Mouse (Mus musculus) MEL (cell line): ENCODE results near the gene Il1f10. TPM values are rescaled to one million over a fixed set of nuclear protein-coding genes. Genes with fewer than 3 reads are reported as not detected.

Experiments
- DNase-seq: peaks from one replicate; pipeline ENCODE4 v3.0.0; 2011; ENCODE audit warnings: low read depth, low spot score
- H3K27ac ChIP-seq: 2 replicates; pipeline ENCODE4 v1.5.1; 2012; ENCODE audit warnings: low read depth, mild to moderate bottlenecking, control low read depth, low read length, moderate library complexity; ENCODE audit not compliant: control insufficient read depth
- H3K27me3 ChIP-seq, 2 experiments: fragments of 150-350 bp in 1 of 2; sonication (generic) in 1 of 2; 2 replicates each; pipeline ENCODE4 v1.6.1; 2012; ENCODE audit warnings: low read length in 2 of 2, mild to moderate bottlenecking in 2 of 2, improper control_type of control experiment in 1 of 2, moderate library complexity in 1 of 2; ENCODE audit not compliant: insufficient read depth in 2 of 2, control insufficient read depth in 1 of 2
- H3K36me3 ChIP-seq, 2 experiments: 2 replicates each; pipeline ENCODE4 v1.6.1; 2012 to 2014; ENCODE audit warnings: low read length in 2 of 2, improper control_type of control experiment in 1 of 2, inconsistent platforms in 1 of 2, mild to moderate bottlenecking in 1 of 2; ENCODE audit not compliant: insufficient read depth in 2 of 2, control insufficient read depth in 1 of 2
- H3K4me1 ChIP-seq, 2 experiments: fragments of 150-350 bp in 1 of 2; sonication (generic) in 1 of 2; 2 replicates each; pipeline ENCODE4 v1.6.1; 2012; ENCODE audit warnings: low read length in 2 of 2, improper control_type of control experiment in 1 of 2, mild to moderate bottlenecking in 1 of 2; ENCODE audit not compliant: insufficient read depth in 2 of 2, control insufficient read depth in 1 of 2
- H3K4me3 ChIP-seq, 2 experiments: fragments of 150-350 bp in 1 of 2; sonication (generic) in 1 of 2; 2 replicates each; pipeline ENCODE4 v1.5.1; 2012; ENCODE audit warnings: low read depth in 2 of 2, low read length in 2 of 2, mild to moderate bottlenecking in 2 of 2, moderate library complexity in 2 of 2, control low read depth in 1 of 2, improper control_type of control experiment in 1 of 2; ENCODE audit not compliant: control insufficient read depth in 1 of 2, insufficient read depth in 1 of 2
- H3K79me2 ChIP-seq: 2 replicates; pipeline ENCODE4 v1.6.1; 2012; ENCODE audit warnings: mild to moderate bottlenecking, low read length, moderate library complexity; ENCODE audit not compliant: control insufficient read depth, poor library complexity, insufficient read depth
- H3K9ac ChIP-seq: 2 replicates; pipeline ENCODE4 v1.6.1; 2012; ENCODE audit warnings: low read depth, mild to moderate bottlenecking, control low read depth, low read length, moderate library complexity; ENCODE audit not compliant: control insufficient read depth, poor library complexity, severe bottlenecking
- H3K9me3 ChIP-seq: fragments of 150-350 bp; sonication (generic); replicated peaks from 2 replicates; pipeline ENCODE4 v1.6.1; 2012; ENCODE audit warnings: mild to moderate bottlenecking, low read length, improper control_type of control experiment, moderate library complexity; ENCODE audit not compliant: insufficient read depth
- CTCF ChIP-seq, 3 experiments: IDR thresholded peaks in 2 of 3; conservative IDR thresholded peaks in 1 of 3; 2 replicates each; pipeline ENCODE4 v1.5.1; 2011 to 2012; ENCODE audit warnings: low read length in 3 of 3, low read depth in 2 of 3, mild to moderate bottlenecking in 2 of 3, improper control_type of control experiment in 1 of 3, inconsistent platforms in 1 of 3, mixed read lengths in 1 of 3, moderate library complexity in 1 of 3; ENCODE audit not compliant: control insufficient read depth in 1 of 3, insufficient read depth in 1 of 3, poor library complexity in 1 of 3, severe bottlenecking in 1 of 3
- E2F4 ChIP-seq: IDR thresholded peaks from 2 replicates; pipeline ENCODE4 v1.6.1; 2011; ENCODE audit warnings: low read depth, low read length, improper control_type of control experiment, borderline replicate concordance
- EP300 ChIP-seq, 2 experiments: IDR thresholded peaks; 2 replicates each; pipeline ENCODE4 v1.6.1; 2011; ENCODE audit warnings: improper control_type of control experiment in 2 of 2, low read length in 2 of 2, low read depth in 1 of 2, mild to moderate bottlenecking in 1 of 2
- GATA1 ChIP-seq: IDR thresholded peaks from 2 replicates; pipeline ENCODE4 v1.6.1; 2011; ENCODE audit warnings: low read depth, low read length, improper control_type of control experiment
- MAFK ChIP-seq: IDR thresholded peaks from 2 replicates; pipeline ENCODE4 v1.6.1; 2011; ENCODE audit warnings: low read depth, mild to moderate bottlenecking, low read length, improper control_type of control experiment, borderline replicate concordance
- MAX ChIP-seq: IDR thresholded peaks from 2 replicates; pipeline ENCODE4 v1.6.1; 2011; ENCODE audit warnings: low read length, improper control_type of control experiment
- MAZ ChIP-seq: IDR thresholded peaks from 2 replicates; pipeline ENCODE4 v1.6.1; 2012; ENCODE audit warnings: low read depth, mild to moderate bottlenecking, inconsistent platforms, low read length, improper control_type of control experiment
- MEF2A ChIP-seq: IDR thresholded peaks from 2 replicates; pipeline ENCODE4 v1.6.1; 2014; ENCODE audit warnings: low read depth, mild to moderate bottlenecking, inconsistent platforms, low read length, improper control_type of control experiment; ENCODE audit not compliant: poor library complexity, insufficient replicate concordance, severe bottlenecking; ENCODE audit errors: extremely low read depth
- MYC ChIP-seq: IDR thresholded peaks from 2 replicates; pipeline ENCODE4 v1.6.1; 2011; ENCODE audit warnings: low read depth, mild to moderate bottlenecking, low read length, improper control_type of control experiment, moderate library complexity
- NRF1 ChIP-seq: IDR thresholded peaks from 2 replicates; pipeline ENCODE4 v1.6.1; 2014; ENCODE audit warnings: low read depth, mild to moderate bottlenecking, inconsistent platforms, low read length, improper control_type of control experiment, moderate library complexity; ENCODE audit not compliant: poor library complexity, insufficient read depth, severe bottlenecking
- POLR2A ChIP-seq, 2 experiments: IDR thresholded peaks; 2 replicates each; pipeline ENCODE4 v1.6.1; 2011 to 2012; ENCODE audit warnings: low read length in 2 of 2, mild to moderate bottlenecking in 2 of 2, control low read depth in 1 of 2, improper control_type of control experiment in 1 of 2, low read depth in 1 of 2, moderate library complexity in 1 of 2; ENCODE audit not compliant: control insufficient read depth in 1 of 2, insufficient read depth in 1 of 2, poor library complexity in 1 of 2
- POLR2AphosphoS2 ChIP-seq: IDR thresholded peaks from 2 replicates; pipeline ENCODE4 v1.6.1; 2011; ENCODE audit warnings: low read length, improper control_type of control experiment
- POLR2AphosphoS5 ChIP-seq: IDR thresholded peaks from 2 replicates; pipeline ENCODE4 v1.6.1; 2012; ENCODE audit warnings: low read depth, borderline replicate concordance, mild to moderate bottlenecking, inconsistent platforms, low read length, moderate library complexity, mixed read lengths
- RCOR1 ChIP-seq: IDR thresholded peaks from 2 replicates; pipeline ENCODE4 v1.6.1; 2012; ENCODE audit warnings: low read depth, mild to moderate bottlenecking, inconsistent platforms, low read length, improper control_type of control experiment
- SMC3 ChIP-seq: IDR thresholded peaks from 2 replicates; pipeline ENCODE4 v1.6.1; 2011; ENCODE audit warnings: low read depth, low read length, improper control_type of control experiment
- TAL1 ChIP-seq: IDR thresholded peaks from 2 replicates; pipeline ENCODE4 v1.6.1; 2012; ENCODE audit warnings: mild to moderate bottlenecking, inconsistent platforms, low read length, moderate library complexity, mixed read lengths
- TBP ChIP-seq: IDR thresholded peaks from 2 replicates; pipeline ENCODE4 v1.8.0; 2011; ENCODE audit warnings: low read depth, low read length, improper control_type of control experiment
- UBTF ChIP-seq: IDR thresholded peaks from 2 replicates; pipeline ENCODE4 v1.6.1; 2012; ENCODE audit warnings: low read depth, mild to moderate bottlenecking, inconsistent platforms, low read length, improper control_type of control experiment, moderate library complexity, borderline replicate concordance; ENCODE audit not compliant: insufficient read depth
- USF2 ChIP-seq, 2 experiments: IDR thresholded peaks; 2 replicates each; pipeline ENCODE4 v1.6.1; 2011 to 2012; ENCODE audit warnings: improper control_type of control experiment in 2 of 2, low read length in 2 of 2, borderline replicate concordance in 1 of 2, inconsistent platforms in 1 of 2, low read depth in 1 of 2, mild to moderate bottlenecking in 1 of 2; ENCODE audit not compliant: insufficient read depth in 1 of 2
- ZC3H11A ChIP-seq: IDR thresholded peaks from 2 replicates; pipeline ENCODE4 v1.6.1; 2012; ENCODE audit warnings: low read depth, mild to moderate bottlenecking, inconsistent platforms, low read length, improper control_type of control experiment
- ZKSCAN1 ChIP-seq: IDR thresholded peaks from 2 replicates; pipeline ENCODE4 v1.6.1; 2012; ENCODE audit warnings: low read depth, mild to moderate bottlenecking, inconsistent platforms, low read length, improper control_type of control experiment, moderate library complexity
- ZMIZ1 ChIP-seq: IDR thresholded peaks from 2 replicates; pipeline ENCODE4 v1.6.1; 2012; ENCODE audit warnings: low read depth, mild to moderate bottlenecking, inconsistent platforms, low read length, improper control_type of control experiment, moderate library complexity
- ZNF384 ChIP-seq: IDR thresholded peaks from 2 replicates; pipeline ENCODE4 v1.6.1; 2012; ENCODE audit warnings: low read depth, mild to moderate bottlenecking, inconsistent platforms, low read length, improper control_type of control experiment
- polyA plus RNA-seq, 2 experiments: library from polyadenylated mRNA; stranded (reverse) in 1 of 2; unstranded in 1 of 2; fragments of >175 nt in 1 of 2; fragments of >200 nt in 1 of 2; gene quantifications; 2 replicates each; pipeline versions ENCODE4 v1.2.1 to v1.2.4; 2012; ENCODE audit warnings: low replicate concordance in 2 of 2, low read depth in 1 of 2; ENCODE audit not compliant: insufficient read length in 2 of 2, insufficient read depth in 1 of 2, missing spikeins in 1 of 2
- total RNA-seq: library from RNA; depleted of rRNA; stranded (reverse); fragments of 300-350 nt; gene quantifications from 2 replicates; pipeline ENCODE4 v1.2.3, GENCODE M21; 2012; rRNA removed

The Il1f10 gene
- total RNA-seq (not detected in 2 replicates), polyA plus RNA-seq (not detected)

- no peak for DNase-seq
- H3K4me3 ChIP-seq, result no peak within 1 kb of the TSS
- no peak within 1 kb of the TSS for H3K27ac ChIP-seq
- no peaks in the 10 kb centered on the region for H3K36me3 ChIP-seq
- H3K4me1 ChIP-seq, result no peaks in the 10 kb centered on the region
- no peaks in the 10 kb centered on the region for H3K9me3 ChIP-seq
- no peak within 1 kb of the TSS for H3K9ac ChIP-seq
- no peaks in the 10 kb centered on the region for H3K27me3 ChIP-seq
- TF ChIP-seq ZKSCAN1 (no peak), TBP (no peak), RCOR1 (no peak), ZNF384 (no peak), MYC (no peak), GATA1 (no peak), MAFK (no peak), ZC3H11A (no peak), ZMIZ1 (no peak), SMC3 (no peak)
- no peaks in the 10 kb centered on the region for H3K79me2 ChIP-seq
Observed at GRCm38 (mm10) chr2:24290896-24291295, at the start of gene Il1f10. Il1f10 (plus strand) TSS chr2:24291196.

DNA sequence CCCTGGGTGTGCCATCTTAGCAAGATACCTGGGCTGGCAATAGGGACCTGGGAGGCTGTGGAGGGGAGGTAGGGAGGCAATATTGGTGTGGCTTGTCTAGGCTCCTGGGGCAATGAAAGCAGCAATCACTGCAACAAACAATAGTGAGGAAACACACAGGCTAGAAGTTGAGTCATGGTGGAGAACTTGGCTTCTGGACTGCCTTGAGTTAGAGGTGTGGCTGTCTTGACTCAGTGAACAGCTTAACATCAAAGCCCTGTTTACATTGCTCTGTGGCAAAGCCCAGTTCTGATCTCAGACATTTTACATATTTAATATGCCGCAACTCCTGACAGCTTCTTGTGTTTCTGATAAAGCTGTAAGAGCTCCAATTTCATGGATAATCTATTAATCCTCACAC is 23.5 kb upstream of the Il1f10 start:
- Histone ChIP-seq H3K27ac (no peak overlapping the region), H3K27me3 (no peaks in the 10 kb centered on the region), H3K9me3 (no peaks in the 10 kb centered on the region), H3K4me3 (no peak overlapping the region), H3K36me3 (no peaks in the 10 kb centered on the region), H3K4me1 (no peaks in the 10 kb centered on the region), H3K79me2 (no peaks in the 10 kb centered on the region), H3K9ac (no peak overlapping the region)
- no peak for TF ChIP-seq TAL1
- TF ChIP-seq RCOR1, result no peak
- TF ChIP-seq MAFK, result no peak
- no peak for TF ChIP-seq POLR2AphosphoS5
- no peak for TF ChIP-seq MEF2A
- TF ChIP-seq POLR2A (IDR thresholded peaks at IDR 0.05; ENCODE audit: control insufficient read depth in 1 of 2, insufficient read depth in 1 of 2, low read depth in 1 of 2, low read length in 2 of 2, poor library complexity in 1 of 2), result no peak
- no peak for TF ChIP-seq USF2 (IDR thresholded peaks at IDR 0.05; ENCODE audit: borderline replicate concordance in 1 of 2, insufficient read depth in 1 of 2, low read depth in 1 of 2, low read length in 2 of 2)
- no peak for TF ChIP-seq ZNF384
- no peak for TF ChIP-seq NRF1
- no peak for TF ChIP-seq MAZ
- no peak for TF ChIP-seq MYC
- TF ChIP-seq EP300 (IDR thresholded peaks at IDR 0.05; ENCODE audit: low read depth in 1 of 2, low read length in 2 of 2), result no peak
- TF ChIP-seq POLR2AphosphoS2, result no peak
- TF ChIP-seq CTCF (IDR thresholded peaks at IDR 0.05 in 2 of 3, conservative IDR thresholded peaks at IDR 0.05 in 1 of 3; ENCODE audit: control insufficient read depth in 1 of 3, insufficient read depth in 1 of 3, low read depth in 2 of 3, low read length in 3 of 3, poor library complexity in 1 of 3, severe bottlenecking in 1 of 3), result no peak
- no peak for TF ChIP-seq UBTF
- no peak for TF ChIP-seq ZKSCAN1
- TF ChIP-seq MAX, result no peak
- TF ChIP-seq E2F4, result no peak
- TF ChIP-seq TBP, result no peak
- DNase-seq, result no peak
